Mouse (Mus musculus) heart, adult 11 months (tissue): ENCODE data around the gene Dffb.
"Not testable (repeated sequence)": the region's sequence is repeated elsewhere in the genome, so short reads cannot be mapped to it uniquely, and the experiment has no call there.

ENCODE experiments used
- DNase-seq: peaks from one replicate; pipeline ENCODE4 v3.0.0; 2022

The Dffb gene

DNA sequence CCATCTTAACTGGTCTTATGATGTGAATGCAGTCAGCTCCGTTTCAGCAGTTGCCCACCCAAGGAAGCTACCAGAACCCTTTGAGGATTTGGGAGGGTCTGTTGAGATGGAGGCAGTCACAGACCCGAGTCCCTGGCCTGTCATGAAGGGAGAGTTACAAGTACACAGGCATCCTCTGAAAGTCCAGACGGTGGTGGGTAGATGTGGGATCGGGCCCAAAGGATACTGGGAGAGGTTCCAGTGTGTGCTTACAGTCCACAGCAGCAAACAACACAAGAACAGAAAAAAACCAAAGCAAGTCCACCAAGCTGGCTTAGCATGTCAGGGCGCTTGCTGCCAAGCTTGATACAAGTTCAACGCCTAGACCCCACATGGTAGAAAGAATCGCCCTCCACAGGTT is 12.3 kb downstream of the Dffb start:
- DNase-seq, result no peak

DNA sequence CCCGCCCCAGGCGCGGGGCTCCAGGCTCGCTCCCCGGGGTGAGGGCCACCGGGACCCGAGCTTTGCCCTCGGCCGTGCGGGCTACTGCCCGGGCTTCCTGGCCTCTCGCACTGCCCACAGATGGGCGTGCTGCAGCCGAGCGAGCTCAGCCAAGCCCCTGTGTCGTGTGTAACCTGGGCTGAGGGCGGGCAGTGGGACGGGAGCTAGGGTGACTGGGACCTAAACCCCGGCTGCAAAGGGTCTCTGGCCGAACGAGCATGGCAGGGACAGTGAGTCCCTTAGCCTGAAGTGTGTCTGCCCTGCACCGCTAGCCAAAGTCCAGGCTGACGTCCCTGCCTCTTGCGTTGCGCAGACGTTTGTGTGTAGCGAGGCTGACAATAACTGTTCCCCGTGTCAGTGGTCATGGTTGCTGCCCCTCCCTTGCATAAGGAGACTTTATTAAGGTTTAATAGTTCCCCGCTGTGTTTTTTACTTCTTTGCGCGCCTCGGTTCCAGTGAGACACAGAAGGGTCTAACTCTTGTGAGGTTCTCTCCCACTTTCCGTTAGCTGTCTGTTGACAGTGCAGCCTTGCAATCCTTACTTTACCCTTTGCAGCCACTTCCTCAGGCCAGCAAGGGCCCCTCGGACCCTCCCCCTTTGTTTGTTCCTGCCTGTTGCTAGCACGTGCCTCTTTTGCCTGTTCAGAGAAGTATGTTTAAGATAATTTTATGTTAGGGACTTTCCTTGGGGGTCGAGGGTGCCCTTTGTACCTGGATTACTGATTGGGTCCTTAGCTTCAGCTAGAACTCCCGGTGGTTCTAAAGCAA is 17.3 kb downstream of the Dffb start:
- no peak for DNase-seq

DNA sequence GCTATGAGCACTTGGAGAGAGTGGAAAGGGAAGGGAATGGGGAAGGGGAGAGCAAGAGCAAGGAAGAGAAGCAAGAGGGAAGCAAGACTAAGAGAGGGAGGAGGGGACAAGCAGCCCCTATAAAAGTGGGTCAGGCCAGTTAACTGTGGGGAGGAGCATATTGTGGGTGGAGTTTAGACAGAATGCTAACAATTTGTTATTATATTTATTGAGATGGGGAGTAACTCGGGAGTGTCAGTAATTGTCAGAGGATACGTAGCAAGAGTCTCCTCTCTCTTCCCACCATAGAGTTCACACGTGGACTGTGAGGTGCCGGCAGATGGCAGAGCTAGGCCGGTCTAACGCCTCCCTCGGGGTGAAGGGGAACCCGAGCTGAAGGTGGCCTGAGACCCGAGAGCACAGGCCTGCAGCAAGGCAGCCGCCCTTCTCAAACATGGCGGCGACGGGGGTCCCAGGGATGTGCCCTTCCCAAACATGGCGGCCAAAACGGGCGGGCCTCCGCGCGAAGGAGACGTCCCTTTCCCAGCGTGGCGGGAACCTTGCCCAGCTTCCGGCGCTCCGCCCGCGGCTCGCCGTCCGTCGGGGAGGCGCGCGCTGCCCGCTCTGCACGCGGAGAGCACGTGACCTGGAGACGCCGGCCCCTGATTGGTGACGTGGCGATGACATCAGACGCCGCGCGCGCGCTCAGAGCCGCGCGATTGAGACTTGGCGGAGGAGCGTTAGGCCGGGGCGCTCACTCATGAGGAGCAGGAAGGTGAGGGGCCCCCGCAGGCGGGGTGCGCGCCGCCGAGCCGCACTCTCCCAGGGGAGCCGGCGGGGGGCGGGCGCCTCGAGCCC is 18.1 kb downstream of the Dffb start, which contains the start of gene A430005L14Rik:
Gene A430005L14Rik, plus strand, starts transcription at position 669 of the 837 bp plus-strand sequence.
- DNase-seq, result peak; percentile 100

DNA sequence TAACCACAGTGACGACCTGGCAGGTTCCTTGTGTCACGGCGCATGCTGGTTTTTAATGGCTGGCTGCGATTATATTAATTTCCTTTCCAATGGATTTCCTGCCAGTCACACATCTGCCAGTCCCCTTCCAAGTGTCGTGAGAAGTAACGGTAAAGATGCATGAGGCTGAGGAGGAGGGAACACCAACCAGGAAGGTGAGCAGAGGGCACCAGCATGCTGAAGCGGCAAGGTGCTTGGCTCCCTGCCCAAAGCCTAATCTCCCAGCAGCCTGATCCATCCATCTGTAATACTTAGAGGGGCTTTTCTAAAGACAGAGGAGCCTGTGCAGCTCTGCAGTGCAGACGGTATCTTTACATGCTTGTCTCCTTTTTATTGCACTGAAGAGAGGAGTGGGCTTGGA is 19.3 kb downstream of the Dffb start:
- no peak for DNase-seq

DNA sequence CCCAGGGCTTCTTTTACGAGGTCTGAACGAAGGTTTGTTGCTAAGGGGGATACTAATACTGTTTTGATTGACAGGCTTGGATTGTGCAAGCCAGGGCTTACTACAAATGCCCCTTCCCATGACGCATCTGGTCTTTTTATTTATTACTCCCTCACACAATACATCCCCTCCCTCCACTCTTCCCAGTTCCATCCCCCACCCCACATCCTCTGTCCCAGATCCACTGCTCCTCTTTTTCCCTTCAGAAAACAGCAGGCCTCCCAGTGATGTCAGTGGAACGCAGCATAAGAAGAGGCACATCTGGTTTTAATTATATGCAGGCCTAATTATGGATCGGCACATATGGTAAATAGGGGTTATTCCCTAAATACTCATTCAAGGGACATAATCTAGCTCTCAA is 23.2 kb downstream of the Dffb start:
- DNase-seq, result no peak

DNA sequence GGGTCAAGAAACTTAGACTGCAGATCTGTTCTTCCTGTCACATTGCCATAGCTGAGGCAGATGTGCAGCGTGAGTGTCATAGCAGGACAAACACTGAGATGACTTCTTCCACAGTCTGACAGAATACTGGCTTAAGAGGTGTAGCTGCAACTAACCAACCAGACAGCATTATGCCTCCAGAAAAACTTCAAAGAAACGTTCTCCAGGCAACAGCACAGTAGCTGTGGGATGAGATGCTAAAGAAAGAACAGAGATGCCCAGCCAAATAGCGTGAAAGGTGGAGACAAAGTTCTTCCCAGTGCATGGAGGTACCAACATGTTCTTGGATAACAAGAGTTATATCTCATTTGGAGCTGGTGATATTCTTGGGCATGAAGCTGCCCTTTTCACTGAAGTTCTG is 23.8 kb downstream of the Dffb start:
- no peak for DNase-seq

DNA sequence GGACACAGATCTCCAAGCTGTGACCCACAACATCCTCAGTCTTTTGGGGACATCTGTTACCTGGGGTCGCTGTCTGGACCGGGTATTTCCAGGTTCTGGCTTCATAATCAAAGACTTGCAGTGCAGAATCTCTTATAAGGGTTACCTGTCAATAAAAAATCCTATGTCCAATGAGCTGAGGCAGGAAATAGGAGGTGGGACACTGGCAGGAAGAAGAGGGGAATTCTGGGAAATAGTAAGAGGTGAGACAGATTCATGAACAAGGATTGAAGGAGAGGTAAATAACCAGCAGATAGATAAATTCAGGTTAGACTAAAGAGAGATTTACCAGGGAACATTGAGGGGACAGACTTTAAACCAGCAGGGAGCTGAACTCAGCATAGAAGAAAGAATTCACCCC is 24.6 kb downstream of the Dffb start:
- DNase-seq, result no peak

DNA sequence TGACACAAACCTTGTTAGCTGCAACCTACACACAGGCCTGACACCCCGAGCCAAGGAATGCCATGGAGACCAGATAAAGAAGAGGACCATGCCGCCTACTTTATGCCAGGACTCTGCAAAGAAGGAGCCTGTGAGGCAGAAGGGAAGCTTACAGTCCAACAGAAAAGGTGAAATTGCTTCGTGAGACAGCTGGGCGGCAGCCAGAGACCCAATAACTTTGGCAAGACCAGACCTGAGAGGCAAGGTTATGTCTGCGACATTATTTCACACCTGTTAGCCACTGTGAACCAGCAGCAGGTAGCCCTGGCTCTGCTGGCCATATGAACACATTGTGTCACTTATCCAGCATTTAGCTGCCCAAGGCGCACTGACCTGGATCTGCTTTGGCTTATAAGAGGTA is 29.2 kb downstream of the Dffb start:
- DNase-seq, result no peak

DNA sequence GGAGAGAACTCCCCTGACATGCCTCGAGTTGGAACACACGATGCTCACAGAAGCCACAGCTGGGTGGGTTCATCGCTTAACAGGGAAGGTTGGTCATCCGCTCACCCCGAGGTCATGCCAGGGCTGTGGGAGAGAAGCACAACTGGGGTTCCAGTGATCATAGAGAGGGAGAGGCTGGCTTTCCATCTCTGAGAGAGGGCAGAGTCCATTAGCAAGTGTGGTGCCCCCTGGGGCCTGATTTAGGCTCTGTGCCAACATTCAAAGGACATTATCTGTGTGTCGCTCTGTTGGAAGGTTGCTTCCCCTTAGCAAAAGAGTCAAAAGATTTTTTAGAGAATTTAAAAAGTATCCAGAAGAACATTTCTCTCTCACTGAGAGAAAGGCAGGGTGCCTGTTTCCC is 30.7 kb downstream of the Dffb start:
- no peak for DNase-seq

DNA sequence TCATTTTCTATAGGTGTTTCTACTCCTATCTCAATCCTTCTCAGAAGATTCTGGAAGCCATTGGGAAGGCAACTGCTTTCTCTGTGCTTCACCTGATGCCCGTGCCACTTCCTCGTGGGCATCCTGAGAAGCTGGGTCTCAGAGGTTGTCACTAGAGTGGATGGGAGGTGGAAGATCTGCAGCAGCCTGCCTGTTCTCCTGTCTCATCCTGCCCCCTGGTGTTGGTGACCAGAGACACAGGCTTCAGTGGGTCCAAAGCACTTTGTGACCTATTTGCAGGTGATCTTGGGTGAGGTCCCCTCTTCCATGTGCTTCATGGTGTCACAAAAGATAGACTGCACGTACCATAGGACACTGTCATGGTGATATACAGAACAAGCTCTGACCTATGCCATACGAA is 31.7 kb downstream of the Dffb start:
- DNase-seq, result no peak

DNA sequence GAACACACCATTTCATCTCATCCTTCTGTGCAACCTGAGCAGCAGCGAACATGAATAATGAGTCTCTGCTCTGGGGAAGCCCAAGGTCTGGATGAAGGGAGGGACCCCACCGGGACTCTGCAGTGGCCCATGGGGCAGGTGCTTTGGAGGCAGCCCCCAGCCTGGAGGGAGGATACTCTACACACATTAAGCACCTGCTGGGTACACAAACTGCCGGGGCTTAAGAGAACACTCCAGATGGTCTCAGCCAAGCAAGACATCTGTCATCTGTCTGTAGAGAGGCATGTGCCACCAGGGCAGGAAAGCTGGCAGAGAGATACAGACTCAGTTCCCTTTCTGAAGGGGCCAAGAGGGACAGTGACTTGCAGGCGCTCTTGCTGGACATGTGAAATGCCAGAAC is 45.0 kb downstream of the Dffb start:
- no peak for DNase-seq

DNA sequence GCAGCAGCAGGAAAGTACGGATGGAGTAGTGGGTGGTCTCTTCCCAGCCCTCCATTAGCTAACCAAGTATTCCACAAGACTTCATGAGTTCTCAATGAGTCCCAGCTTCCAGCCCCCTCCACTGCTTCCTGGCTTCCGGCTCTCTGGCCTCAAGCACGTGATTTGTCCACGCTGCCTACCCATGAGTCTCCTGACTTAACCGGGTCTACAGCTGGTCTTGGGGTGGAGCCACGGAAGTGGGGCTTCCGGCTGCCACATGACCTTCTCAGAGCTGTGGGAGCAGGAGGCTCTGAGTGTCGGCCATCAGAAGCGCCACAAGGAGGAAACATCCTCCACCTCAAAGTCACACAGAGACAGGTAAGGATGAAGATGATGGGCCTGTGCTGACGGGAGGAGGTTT is 45.5 kb downstream of the Dffb start:
- DNase-seq, result peak; percentile 89

DNA sequence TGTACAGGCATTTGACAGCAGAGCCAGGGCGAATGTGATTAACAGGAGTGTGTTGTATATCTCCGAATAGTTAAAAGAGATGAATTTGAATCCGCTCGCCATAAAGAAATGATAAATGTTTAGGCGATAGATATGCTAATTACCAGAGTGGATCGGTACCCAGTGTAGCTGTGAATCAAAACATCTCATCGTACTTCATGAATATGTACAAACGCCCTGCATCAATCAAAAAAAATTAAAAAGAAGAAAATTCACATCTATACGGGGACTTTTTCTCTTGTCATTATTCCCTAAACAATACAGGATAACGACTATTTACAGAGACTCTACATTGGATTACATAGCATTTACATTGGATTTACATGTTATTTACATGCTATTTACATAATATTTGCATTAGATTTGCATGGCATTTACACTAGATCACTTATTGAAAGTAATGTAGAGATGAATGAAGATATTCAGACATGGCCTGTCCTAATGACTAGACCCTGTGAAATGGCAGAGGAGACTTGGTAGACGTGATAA is 46.1 kb downstream of the Dffb start:
- DNase-seq, result no peak

DNA sequence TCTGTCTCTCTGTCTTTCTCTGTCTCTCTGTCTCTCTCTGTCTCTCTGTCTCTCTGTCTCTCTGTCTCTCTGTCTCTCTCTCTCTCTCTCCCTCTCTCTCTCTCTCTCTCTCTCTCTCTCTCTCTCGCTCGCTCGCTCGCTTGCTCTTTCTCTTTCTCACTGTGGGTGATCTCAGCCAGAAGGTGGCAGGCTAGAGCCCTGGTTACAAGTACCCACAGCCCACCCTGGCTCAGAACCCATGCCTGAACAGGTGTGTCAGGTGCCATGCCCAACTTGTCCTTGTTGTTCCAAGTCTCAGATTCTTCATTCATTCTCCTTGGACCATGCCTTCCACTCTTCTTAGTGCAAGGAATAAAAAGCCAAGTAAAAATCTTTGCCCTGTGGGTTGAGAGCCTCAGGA is 52.8 kb downstream of the Dffb start:
- not testable (repeated sequence) for DNase-seq

DNA sequence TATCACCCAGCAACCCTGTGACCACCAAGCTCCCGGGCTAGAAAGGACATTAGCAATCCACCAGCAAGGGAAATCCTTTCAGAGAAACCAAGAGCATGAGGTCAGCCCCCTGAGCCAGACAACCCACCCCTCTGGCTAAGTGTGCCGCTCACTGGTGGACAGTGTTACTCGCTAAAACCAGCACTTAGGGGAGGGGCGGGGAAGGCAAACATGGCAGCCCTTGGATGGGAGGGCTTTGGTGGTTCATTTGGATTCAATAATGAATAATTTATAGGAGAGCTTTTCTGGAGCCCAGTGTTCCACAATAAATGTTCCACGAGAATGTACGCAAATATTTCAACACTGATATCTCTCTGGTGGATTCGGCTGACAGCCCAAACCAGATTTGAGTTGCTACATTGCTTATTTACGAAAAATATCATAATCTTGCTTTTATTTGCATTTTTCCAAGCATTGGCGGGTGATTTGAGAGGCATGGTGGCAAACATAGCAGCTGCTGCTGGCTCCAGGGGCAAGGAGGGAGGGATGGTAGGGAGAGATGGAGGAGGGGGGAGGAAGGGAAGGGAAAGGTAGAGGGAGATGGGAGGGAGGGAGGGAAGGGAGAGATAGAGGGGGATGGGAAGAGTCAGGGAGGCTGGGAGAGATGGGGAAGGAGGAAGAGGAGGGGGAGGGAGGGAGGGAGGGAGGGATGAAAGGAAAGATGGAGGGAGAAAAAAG is 54.3 kb downstream of the Dffb start:
- no peak for DNase-seq

DNA sequence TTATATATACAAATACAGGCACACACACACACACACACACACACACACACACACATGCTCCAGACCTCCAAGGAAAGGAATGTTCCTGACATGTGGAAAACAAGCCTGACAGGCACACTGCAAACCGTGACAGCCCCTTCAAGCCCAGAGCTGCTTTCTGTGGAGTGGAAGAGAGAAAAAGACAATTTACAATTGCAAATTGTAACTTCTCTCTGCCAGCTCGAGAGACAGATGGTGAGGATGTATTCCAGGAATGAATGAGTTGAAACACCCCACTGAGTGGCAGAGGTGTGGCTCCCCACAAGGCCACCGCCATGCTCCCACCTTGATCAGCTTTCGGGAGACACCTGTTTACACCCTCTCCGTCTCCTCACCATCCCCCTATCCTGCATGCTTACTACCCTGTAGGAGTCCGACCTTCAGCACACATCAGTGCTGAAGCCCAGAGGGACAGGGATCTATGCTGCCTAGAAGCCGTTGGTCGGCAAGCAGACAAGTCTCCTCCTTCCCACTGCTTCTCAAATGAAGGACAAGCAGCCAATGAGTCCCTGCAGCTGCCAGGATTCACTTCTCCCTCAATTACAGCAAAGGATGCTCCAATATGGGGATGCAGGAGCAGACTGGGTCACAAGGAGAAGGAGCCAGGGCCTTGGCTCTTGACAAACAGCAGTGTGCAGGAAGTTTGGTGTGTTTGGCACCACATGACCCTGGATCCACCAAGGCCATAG is 57.0 kb downstream of the Dffb start:
- DNase-seq, result no peak
